Mouse (Mus musculus): ENCODE results near the gene Ppm1a.

DNA sequence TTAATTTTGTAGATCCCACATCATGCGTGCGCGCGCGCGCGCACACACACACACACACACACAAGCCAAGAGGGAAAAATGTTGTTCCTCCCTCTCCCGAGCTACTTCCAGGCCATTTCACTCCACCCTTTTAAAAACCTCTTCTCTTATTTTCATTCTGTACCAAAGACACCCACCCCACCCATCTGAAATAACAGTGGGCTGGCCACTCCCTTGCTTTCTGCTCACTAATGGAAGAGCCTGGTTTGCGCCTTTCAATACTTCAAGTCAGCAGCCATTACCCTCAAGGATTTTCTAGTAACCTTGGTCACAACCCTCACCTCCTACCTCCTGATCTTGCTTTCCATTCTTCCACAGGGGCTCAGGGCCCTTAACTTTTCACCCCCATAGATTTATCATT lies 41.4 kb upstream of the Ppm1a start:
- TF ChIP-seq CTCF (IDR thresholded peaks at IDR 0.05; ENCODE audit: borderline replicate concordance, extremely low read depth, insufficient read depth, insufficient read length): no peak
- TF ChIP-seq POLR2A (IDR thresholded peaks at IDR 0.05; ENCODE audit: borderline replicate concordance, extremely low read depth, insufficient read depth, insufficient read length, poor library complexity, severe bottlenecking): no peak
